Mouse (Mus musculus) midbrain, embryonic 16.5 days (tissue): Measurements from ENCODE around the gene Zfp446. TPM values are rescaled to one million over a fixed set of nuclear protein-coding genes. Genes with fewer than 3 reads are reported as not detected.

Experiments
- ATAC-seq: fragments of 200-750 bp; cut with Nextera tagmentation; 2 replicates; pipeline ENCODE4 v1.8.0; 2017; ENCODE audit warnings: moderate TSS enrichment
- H3K27ac ChIP-seq: fragments of 300-500 bp; sonication (generic); 2 replicates; pipeline ENCODE4 v1.5.1; 2014; ENCODE audit warnings: mild to moderate bottlenecking, low read length, mixed read lengths
- H3K27me3 ChIP-seq: fragments of 300-500 bp; sonication (generic); 2 replicates; pipeline ENCODE4 v1.6.1; 2014; ENCODE audit warnings: low read depth, low read length, mixed read lengths; ENCODE audit not compliant: control insufficient read depth, insufficient read depth
- H3K36me3 ChIP-seq: fragments of 300-500 bp; sonication (generic); 2 replicates; pipeline ENCODE4 v1.6.1; 2014; ENCODE audit warnings: mild to moderate bottlenecking, low read length, moderate library complexity, mixed read lengths; ENCODE audit not compliant: control insufficient read depth, insufficient read depth
- H3K4me1 ChIP-seq: fragments of 300-500 bp; sonication (generic); 2 replicates; pipeline ENCODE4 v1.6.1; 2014; ENCODE audit warnings: mild to moderate bottlenecking, low read length, mixed read lengths; ENCODE audit not compliant: control insufficient read depth, insufficient read depth
- H3K4me2 ChIP-seq: fragments of 300-500 bp; sonication (generic); 2 replicates; pipeline ENCODE4 v1.6.1; 2014; ENCODE audit warnings: mild to moderate bottlenecking, low read length, mixed read lengths
- H3K4me3 ChIP-seq: fragments of 300-500 bp; sonication (generic); 2 replicates; pipeline ENCODE4 v1.5.1; 2014; ENCODE audit warnings: low read depth, mild to moderate bottlenecking, low read length, moderate library complexity, mixed read lengths
- H3K9ac ChIP-seq: fragments of 300-500 bp; sonication (generic); 2 replicates; pipeline ENCODE4 v1.6.1; 2014; ENCODE audit warnings: low read depth, low read length, mixed read lengths
- H3K9me3 ChIP-seq: fragments of 300-500 bp; sonication (generic); replicated peaks from 2 replicates; pipeline ENCODE4 v1.6.1; 2014; ENCODE audit warnings: mild to moderate bottlenecking, low read length, mixed read lengths; ENCODE audit not compliant: control insufficient read depth, poor library complexity, severe bottlenecking
- WGBS: fragments of 180-500 bp; shearing (Covaris S2); extraction: QIAGEN DNeasy Blood & Tissue Kit; methylation state at CpG from one replicate; pipeline ENCODE4 v1.1.7; 2014; 5-methylcytosine and 5-hydroxymethylcytosine counted together
- polyA plus RNA-seq: library from polyadenylated mRNA; unstranded; fragments of >200 nt; fragmentation: Nextera tagmentation; extraction: Ambion mirVana; gene quantifications from 2 replicates; pipeline ENCODE4 v1.2.1, GENCODE M21; 2015

The Zfp446 gene
- polyA plus RNA-seq, 1 experiment from 2014 or later: 13.1 TPM

- H3K36me3 ChIP-seq: peaks cover 5% of the 10 kb centered on the region; the same call in 1 of the 2 replicates
- no peak for ATAC-seq
- no peak overlapping the region for H3K4me3 ChIP-seq
- H3K4me1 ChIP-seq: peaks cover 12% of the 10 kb centered on the region
- 89% methylated on average over 18 of the region's 18 CpGs for whole genome bisulfite sequencing
- H3K4me2 ChIP-seq: peak overlapping the region; percentile 74
- peak overlapping the region; percentile 77; the same call in 1 of the 2 replicates for H3K9ac ChIP-seq
- H3K27ac ChIP-seq: peak overlapping the region; percentile 97
- H3K9me3 ChIP-seq: no peaks in the 10 kb centered on the region
- no peaks in the 10 kb centered on the region for H3K27me3 ChIP-seq
Measured at GRCm38 (mm10) chr7:12978931-12979722, 1.5 kb downstream of the Zfp446 start.

DNA sequence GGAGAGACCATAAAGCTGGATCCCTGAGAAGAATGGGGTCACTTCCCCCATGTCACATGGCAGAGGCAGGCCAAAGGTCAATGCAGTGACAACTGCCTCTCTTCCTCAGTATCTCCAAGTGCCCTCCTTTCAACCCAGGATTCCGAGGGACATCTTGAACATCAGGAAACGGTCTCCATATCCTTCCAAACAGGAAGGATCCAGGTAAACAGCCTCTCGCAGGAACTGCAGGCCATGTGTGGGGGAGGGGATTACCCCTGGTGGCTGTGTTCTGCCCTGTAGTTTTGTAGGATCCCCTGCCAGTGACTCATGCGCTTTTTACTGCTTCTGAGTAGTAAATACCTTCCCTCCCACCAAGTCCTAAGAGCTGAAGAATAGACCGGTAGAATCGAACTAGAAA, 2.1 kb downstream of the Zfp446 start:
- 83% methylated on average over 6 of the region's 6 CpGs for WGBS
- no peak for ATAC-seq
- no peak overlapping the region for H3K9ac ChIP-seq
- peaks cover 5% of the 10 kb centered on the region; the same call in 1 of the 2 replicates for H3K36me3 ChIP-seq
- peaks cover 12% of the 10 kb centered on the region for H3K4me1 ChIP-seq
- H3K4me2 ChIP-seq: no peak overlapping the region
- no peak overlapping the region for H3K4me3 ChIP-seq
- H3K27ac ChIP-seq: no peak overlapping the region
- H3K27me3 ChIP-seq: no peaks in the 10 kb centered on the region
- no peaks in the 10 kb centered on the region for H3K9me3 ChIP-seq

DNA sequence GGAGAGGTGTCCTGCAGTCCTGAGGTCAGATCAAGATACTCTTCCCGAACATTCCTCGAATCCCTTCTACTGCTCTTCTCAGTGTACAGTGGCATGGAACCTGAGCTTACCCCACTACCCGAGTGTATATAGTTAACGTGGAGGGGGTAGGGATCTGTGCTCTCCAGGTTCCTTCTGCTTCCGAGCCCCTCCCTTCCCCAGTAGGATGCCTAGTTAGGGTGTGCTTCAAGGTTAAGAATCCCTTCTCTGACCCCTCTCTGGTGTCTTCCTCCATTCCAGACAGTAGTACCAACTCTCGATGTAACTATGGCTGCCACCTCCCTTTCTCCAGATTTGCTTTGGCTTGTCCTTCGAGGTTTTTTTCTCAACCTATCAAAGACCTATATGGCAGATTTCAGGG, 2.6 kb downstream of the Zfp446 start:
- H3K36me3 ChIP-seq: peaks cover 5% of the 10 kb centered on the region; the same call in 1 of the 2 replicates
- no peaks in the 10 kb centered on the region for H3K9me3 ChIP-seq
- peaks cover 12% of the 10 kb centered on the region for H3K4me1 ChIP-seq
- H3K27ac ChIP-seq: no peak overlapping the region
- no peak for ATAC-seq
- H3K4me3 ChIP-seq: no peak overlapping the region
- H3K9ac ChIP-seq: no peak overlapping the region
- 86% methylated on average over 7 of the region's 7 CpGs for WGBS
- no peak overlapping the region for H3K4me2 ChIP-seq
- H3K27me3 ChIP-seq: no peaks in the 10 kb centered on the region

DNA sequence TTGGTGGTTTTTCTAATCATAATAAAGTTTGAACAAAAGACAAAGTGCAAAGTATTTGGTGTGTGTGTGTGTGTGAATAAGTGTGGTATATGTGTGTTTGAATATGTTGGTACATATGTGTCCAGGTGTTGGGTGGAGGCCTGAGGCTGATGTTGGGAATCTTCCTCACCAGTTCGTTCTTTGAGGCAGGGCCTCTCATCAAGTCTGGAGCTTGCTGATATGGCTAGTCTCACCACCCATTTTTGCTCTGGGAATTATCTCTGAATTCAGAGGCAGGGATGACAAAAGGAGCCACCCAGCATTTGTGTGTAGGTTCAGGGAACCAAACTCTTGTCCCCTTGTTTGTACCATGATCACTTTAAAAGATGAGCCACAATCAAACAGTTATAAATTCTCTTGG, 8.1 kb downstream of the Zfp446 start:
- WGBS: 95% methylated on average over 1 of the region's 1 CpGs
- H3K4me2 ChIP-seq: no peak overlapping the region
- peaks cover 5% of the 10 kb centered on the region; the same call in 1 of the 2 replicates for H3K36me3 ChIP-seq
- no peaks in the 10 kb centered on the region for H3K9me3 ChIP-seq
- H3K4me1 ChIP-seq: no peaks in the 10 kb centered on the region
- no peak for ATAC-seq
- H3K9ac ChIP-seq: no peak overlapping the region
- no peaks in the 10 kb centered on the region for H3K27me3 ChIP-seq
- H3K27ac ChIP-seq: no peak overlapping the region
- H3K4me3 ChIP-seq: no peak overlapping the region

GRCm38 (mm10) chr7:12986906-12987305, 9.3 kb downstream of the Zfp446 start:
- Histone ChIP-seq H3K9ac (no peak overlapping the region), H3K27me3 (no peaks in the 10 kb centered on the region), H3K36me3 (peaks cover 5% of the 10 kb centered on the region; the same call in 1 of the 2 replicates), H3K4me1 (no peaks in the 10 kb centered on the region), H3K4me3 (no peak overlapping the region), H3K27ac (no peak overlapping the region), H3K4me2 (no peak overlapping the region), H3K9me3 (no peaks in the 10 kb centered on the region)
- WGBS: 86% methylated on average over 8 of the region's 8 CpGs
- ATAC-seq: no peak

- H3K9me3 ChIP-seq: no peaks in the 10 kb centered on the region
- H3K4me3 ChIP-seq: no peak overlapping the region
- no peak overlapping the region for H3K9ac ChIP-seq
- H3K27me3 ChIP-seq: no peaks in the 10 kb centered on the region
- peaks cover 1% of the 10 kb centered on the region; the same call in 1 of the 2 replicates for H3K36me3 ChIP-seq
- no peak overlapping the region for H3K4me2 ChIP-seq
- no peak for ATAC-seq
- 85% methylated on average over 8 of the region's 8 CpGs for WGBS
- no peaks in the 10 kb centered on the region for H3K4me1 ChIP-seq
- H3K27ac ChIP-seq: no peak overlapping the region
Measured at GRCm38 (mm10) chr7:12987409-12988189, 10.0 kb downstream of the Zfp446 start.

GRCm38 (mm10) chr7:12992222-12992621, 14.6 kb downstream of the Zfp446 start:
- Histone ChIP-seq H3K4me3 (no peak overlapping the region), H3K36me3 (no peaks in the 10 kb centered on the region), H3K9me3 (no peaks in the 10 kb centered on the region), H3K4me2 (no peak overlapping the region), H3K27me3 (no peaks in the 10 kb centered on the region), H3K4me1 (no peaks in the 10 kb centered on the region), H3K27ac (no peak overlapping the region), H3K9ac (no peak overlapping the region)
- 6% methylated on average over 3 of the region's 3 CpGs for WGBS
- no peak for ATAC-seq

GRCm38 (mm10) chr7:12993148-12993547, 15.5 kb downstream of the Zfp446 start:
- 91% methylated on average over 10 of the region's 10 CpGs for WGBS
- H3K4me3 ChIP-seq: no peak overlapping the region
- no peak overlapping the region for H3K4me2 ChIP-seq
- no peaks in the 10 kb centered on the region for H3K36me3 ChIP-seq
- no peaks in the 10 kb centered on the region for H3K27me3 ChIP-seq
- no peaks in the 10 kb centered on the region for H3K9me3 ChIP-seq
- H3K9ac ChIP-seq: no peak overlapping the region
- no peaks in the 10 kb centered on the region for H3K4me1 ChIP-seq
- no peak overlapping the region for H3K27ac ChIP-seq
- ATAC-seq: no peak

- ATAC-seq: no peak
- H3K27me3 ChIP-seq: no peaks in the 10 kb centered on the region
- no peak overlapping the region for H3K27ac ChIP-seq
- no peak overlapping the region for H3K9ac ChIP-seq
- no peaks in the 10 kb centered on the region for H3K4me1 ChIP-seq
- no peaks in the 10 kb centered on the region for H3K36me3 ChIP-seq
- no peaks in the 10 kb centered on the region for H3K9me3 ChIP-seq
- no peak overlapping the region for H3K4me3 ChIP-seq
- H3K4me2 ChIP-seq: no peak overlapping the region
Measured at GRCm38 (mm10) chr7:12995862-12996261, 18.2 kb downstream of the Zfp446 start.
